Mouse (Mus musculus): ENCODE results near the gene Thrb.

The Thrb gene

GRCm38 (mm10) chr14:18027867-18028266 lies 367.8 kb downstream of the Thrb start:
- no peak for DNase-seq (ENCODE audit: extremely low spot score, low spot score)

DNA sequence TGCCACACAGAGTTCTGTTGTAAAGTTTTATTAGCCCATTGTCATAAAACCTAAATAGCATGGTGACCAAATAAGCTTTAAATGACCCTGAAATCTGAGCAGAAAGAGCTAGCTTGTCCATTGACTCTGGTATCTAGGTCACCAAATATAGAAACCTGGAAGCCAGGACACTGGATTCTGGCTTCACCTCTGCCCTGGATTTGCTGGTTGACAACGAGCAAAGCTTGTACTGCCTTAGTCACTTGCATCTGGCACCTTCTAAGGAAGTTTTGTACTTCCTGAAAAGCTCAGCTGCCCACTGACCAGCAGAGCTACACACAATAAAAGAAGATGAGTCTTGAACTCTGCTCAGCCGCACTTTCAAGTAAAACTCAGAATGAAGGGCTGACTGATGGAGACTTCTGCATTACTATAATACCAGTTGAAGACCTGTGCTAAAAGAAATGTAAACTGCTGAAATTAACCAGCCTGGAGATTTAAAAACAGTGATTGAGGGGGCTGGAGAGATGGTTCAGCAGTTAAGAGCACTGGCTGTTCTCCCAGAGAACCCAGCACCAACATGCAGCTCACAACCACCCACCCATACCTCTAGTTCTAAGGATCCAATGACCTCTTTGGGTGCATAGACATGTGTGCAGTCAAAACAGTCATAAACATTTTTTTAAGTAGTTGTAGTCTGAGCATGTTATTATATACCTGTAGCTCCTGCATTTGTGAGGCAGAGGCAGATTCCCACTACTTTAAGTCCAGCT lies 369.3 kb downstream of the Thrb start:
- no peak for DNase-seq (ENCODE audit: extremely low spot score, low spot score)

DNA sequence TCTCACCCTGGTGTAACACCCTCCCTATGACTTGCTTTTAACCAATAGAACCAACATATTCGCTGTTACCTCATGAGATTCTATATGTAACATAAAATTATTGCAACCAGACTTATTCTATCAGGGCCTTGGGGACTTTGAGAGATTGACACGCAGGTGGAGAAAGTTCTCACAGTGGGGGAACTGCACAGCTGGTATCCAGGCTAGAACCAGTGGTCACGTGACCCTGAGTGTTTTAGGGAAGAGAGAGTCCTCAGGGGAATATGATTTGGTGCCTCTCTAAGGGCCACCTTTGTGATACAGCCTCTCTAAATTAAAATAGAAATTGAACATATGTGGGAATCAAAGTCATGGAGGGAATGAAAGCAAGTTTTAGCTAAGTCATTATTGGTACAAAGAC lies 371.9 kb downstream of the Thrb start:
- DNase-seq (ENCODE audit: extremely low spot score, low spot score) = no peak

- DNase-seq (ENCODE audit: extremely low spot score, low spot score) = no peak
These were observed 376.5 kb downstream of the Thrb start for GRCm38 (mm10) chr14:18036573-18036972.

DNA sequence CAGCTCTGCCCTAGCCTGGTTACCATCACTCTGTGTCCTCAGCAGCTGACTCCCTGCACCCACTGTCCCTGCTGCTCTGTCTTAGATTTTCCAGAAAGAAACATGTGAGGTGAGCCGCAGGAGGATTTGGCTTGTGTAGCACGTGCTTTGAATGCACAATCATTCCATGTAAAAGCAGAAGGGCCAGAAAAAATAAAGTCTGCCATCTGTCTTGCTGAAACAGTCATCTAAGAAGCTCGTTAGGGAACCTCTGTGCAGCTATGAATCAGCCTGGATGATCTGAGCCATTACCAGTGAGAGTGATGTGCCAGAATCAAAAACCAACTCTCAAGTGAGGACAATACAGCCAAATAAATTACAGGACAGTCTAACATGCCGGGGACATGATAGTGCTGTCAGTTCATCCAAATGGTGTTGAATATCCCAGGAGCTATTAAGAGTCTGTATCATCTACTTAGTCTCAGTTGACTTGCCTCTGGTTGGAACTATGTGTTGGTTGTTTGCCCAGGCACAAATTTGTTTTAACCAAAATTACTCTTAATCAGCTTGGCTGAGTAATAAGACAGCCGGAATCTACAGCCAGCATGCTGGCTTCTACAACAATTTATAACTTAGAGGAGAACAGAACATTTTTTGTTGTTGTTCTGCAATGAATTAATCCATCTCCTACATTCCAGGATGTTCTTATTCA lies 402.2 kb downstream of the Thrb start:
- no peak for DNase-seq (ENCODE audit: extremely low spot score, low spot score)

Measured in neural tube, embryonic 10.5 days (tissue).